Mouse (Mus musculus): Measurements from ENCODE around the gene Epc2. TPM values are rescaled to one million over a fixed set of nuclear protein-coding genes. Genes with fewer than 3 reads are reported as not detected.

Gene Epc2
- polyA plus RNA-seq, 1 experiment from 2014 or later, result 1.9 TPM

DNA sequence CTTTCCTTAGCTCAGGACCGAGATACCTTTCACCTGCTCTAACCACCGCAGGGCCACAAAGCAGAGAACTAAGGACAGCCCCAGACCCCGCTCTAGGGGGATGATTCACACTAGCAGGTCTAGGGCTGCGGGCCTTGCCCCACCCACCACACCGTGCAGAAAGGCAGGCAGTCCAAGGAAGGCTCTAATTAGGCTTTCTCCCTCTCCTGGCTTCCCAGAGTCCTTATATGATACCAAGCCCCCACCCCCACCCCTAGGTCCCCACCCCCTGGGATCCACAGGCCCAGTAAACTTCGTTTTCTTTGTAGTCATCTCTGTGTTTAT is 119.5 kb downstream of the Epc2 start:
- Histone ChIP-seq H3K9ac (replicated peaks) (no peak overlapping the region), H3K36me3 (replicated peaks; ENCODE audit: insufficient read depth, low read length) (no peaks in the 10 kb centered on the region), H3K4me1 (ENCODE audit: insufficient read depth) (no peaks in the 10 kb centered on the region), H3K27me3 (ENCODE audit: insufficient read depth, low read length) (no peaks in the 10 kb centered on the region), H3K4me2 (ENCODE audit: low read depth, low read length) (no peak overlapping the region), H3K9me3 (ENCODE audit: low read length) (no peaks in the 10 kb centered on the region), H3K4me3 (ENCODE audit: low read depth, low read length) (no peak overlapping the region), H3K27ac (ENCODE audit: low read depth) (no peak overlapping the region)
- TF ChIP-seq EP300 (IDR thresholded peaks at IDR 0.05; ENCODE audit: low read depth) (no peak), CTCF (IDR thresholded peaks at IDR 0.05; ENCODE audit: low read depth) (no peak)
- no peak for ATAC-seq
- DNase-seq, result no peak
- 37% methylated on average over 6 of the region's 6 CpGs for WGBS (ENCODE audit: insufficient replicate concordance)

DNA sequence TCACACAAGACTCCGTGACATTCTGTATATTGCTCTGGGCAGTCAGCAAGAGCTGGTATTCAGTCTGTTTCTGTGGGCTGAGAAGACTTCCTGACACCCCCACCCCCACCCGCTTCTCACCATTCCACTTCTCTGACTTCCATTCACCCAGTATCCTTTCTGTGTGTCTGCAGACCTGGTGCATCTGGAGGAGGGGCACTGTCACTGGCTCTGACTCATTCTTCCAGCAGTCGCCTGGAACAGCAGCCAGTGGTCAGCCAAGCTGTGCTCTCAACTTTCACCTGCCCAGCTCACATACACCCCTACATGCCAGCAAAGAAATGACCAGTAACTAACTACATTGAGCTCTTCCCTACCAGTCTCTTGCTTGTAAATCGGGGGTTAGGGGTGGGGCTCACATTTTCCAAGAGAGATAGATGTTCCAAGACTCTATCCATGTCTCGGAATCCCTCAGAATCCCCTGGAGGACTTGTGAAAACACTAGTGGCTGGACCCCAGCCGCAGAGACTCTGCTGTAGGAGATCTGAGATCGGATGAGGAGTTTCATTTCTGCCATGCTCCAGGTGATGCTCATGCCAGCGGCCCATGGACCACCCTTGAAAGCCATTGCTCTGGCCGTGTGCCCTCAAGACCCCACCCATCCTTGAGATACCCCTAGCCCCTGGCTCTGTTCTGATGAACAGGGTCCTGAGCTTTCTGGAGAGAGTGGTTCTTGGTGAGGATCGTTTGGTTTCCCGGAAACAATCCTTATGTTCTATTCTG is 120.1 kb downstream of the Epc2 start:
- H3K4me2 ChIP-seq (ENCODE audit: low read depth, low read length), result no peak overlapping the region
- DNase-seq (no peak), ATAC-seq (no peak)
- H3K27ac ChIP-seq (ENCODE audit: low read depth), result no peak overlapping the region
- H3K9ac ChIP-seq (replicated peaks), result no peak overlapping the region
- H3K4me3 ChIP-seq (ENCODE audit: low read depth, low read length), result no peak overlapping the region
- H3K36me3 ChIP-seq (replicated peaks; ENCODE audit: insufficient read depth, low read length), result no peaks in the 10 kb centered on the region
- 68% methylated on average over 11 of the region's 11 CpGs for WGBS (ENCODE audit: insufficient replicate concordance)
- TF ChIP-seq CTCF (IDR thresholded peaks at IDR 0.05; ENCODE audit: low read depth) (no peak), EP300 (IDR thresholded peaks at IDR 0.05; ENCODE audit: low read depth) (no peak)
- no peaks in the 10 kb centered on the region for H3K9me3 ChIP-seq (ENCODE audit: low read length)
- no peaks in the 10 kb centered on the region for H3K4me1 ChIP-seq (ENCODE audit: insufficient read depth)
- no peaks in the 10 kb centered on the region for H3K27me3 ChIP-seq (ENCODE audit: insufficient read depth, low read length)

GRCm38 (mm10) chr2:49572111-49572642 is 120.9 kb downstream of the Epc2 start:
- ATAC-seq (no peak), DNase-seq (no peak)
- H3K9me3 ChIP-seq (ENCODE audit: low read length), result no peaks in the 10 kb centered on the region
- H3K36me3 ChIP-seq (replicated peaks; ENCODE audit: insufficient read depth, low read length), result no peaks in the 10 kb centered on the region
- no peak overlapping the region for H3K27ac ChIP-seq (ENCODE audit: low read depth)
- H3K4me2 ChIP-seq (ENCODE audit: low read depth, low read length), result no peak overlapping the region
- no peaks in the 10 kb centered on the region for H3K27me3 ChIP-seq (ENCODE audit: insufficient read depth, low read length)
- TF ChIP-seq EP300 (IDR thresholded peaks at IDR 0.05; ENCODE audit: low read depth) (no peak), CTCF (IDR thresholded peaks at IDR 0.05; ENCODE audit: low read depth) (no peak)
- H3K4me3 ChIP-seq (ENCODE audit: low read depth, low read length), result no peak overlapping the region
- WGBS (ENCODE audit: insufficient replicate concordance), result 75% methylated on average over 12 of the region's 12 CpGs
- no peak overlapping the region for H3K9ac ChIP-seq (replicated peaks)
- H3K4me1 ChIP-seq (ENCODE audit: insufficient read depth), result no peaks in the 10 kb centered on the region

DNA sequence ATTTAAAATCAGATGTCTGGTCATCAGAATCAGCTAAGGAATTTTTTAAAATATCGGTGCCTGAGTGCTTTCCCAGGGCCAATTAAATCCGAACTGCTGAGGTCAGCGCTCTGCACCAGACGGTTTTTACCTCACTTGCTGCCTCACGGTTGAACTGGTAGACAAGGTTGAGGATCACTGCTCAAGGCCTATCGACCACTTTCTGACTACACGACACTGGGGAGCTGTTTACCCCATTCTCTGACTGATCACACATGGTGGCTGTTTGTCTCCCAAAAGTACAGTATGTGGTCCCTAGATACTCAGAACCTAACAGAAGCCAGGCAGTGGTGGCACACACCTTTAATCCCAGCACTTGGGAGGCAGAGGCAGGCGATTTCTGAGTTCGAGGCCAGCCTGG is 121.4 kb downstream of the Epc2 start:
- Histone ChIP-seq H3K4me2 (ENCODE audit: low read depth, low read length) (no peak overlapping the region), H3K4me1 (ENCODE audit: insufficient read depth) (no peaks in the 10 kb centered on the region), H3K36me3 (replicated peaks; ENCODE audit: insufficient read depth, low read length) (no peaks in the 10 kb centered on the region), H3K9me3 (ENCODE audit: low read length) (no peaks in the 10 kb centered on the region), H3K4me3 (ENCODE audit: low read depth, low read length) (no peak overlapping the region), H3K27ac (ENCODE audit: low read depth) (no peak overlapping the region), H3K9ac (replicated peaks) (no peak overlapping the region), H3K27me3 (ENCODE audit: insufficient read depth, low read length) (no peaks in the 10 kb centered on the region)
- WGBS (ENCODE audit: insufficient replicate concordance), result 78% methylated on average over 9 of the region's 9 CpGs
- ATAC-seq (no peak), DNase-seq (no peak)
- TF ChIP-seq EP300 (IDR thresholded peaks at IDR 0.05; ENCODE audit: low read depth) (no peak), CTCF (IDR thresholded peaks at IDR 0.05; ENCODE audit: low read depth) (no peak)

DNA sequence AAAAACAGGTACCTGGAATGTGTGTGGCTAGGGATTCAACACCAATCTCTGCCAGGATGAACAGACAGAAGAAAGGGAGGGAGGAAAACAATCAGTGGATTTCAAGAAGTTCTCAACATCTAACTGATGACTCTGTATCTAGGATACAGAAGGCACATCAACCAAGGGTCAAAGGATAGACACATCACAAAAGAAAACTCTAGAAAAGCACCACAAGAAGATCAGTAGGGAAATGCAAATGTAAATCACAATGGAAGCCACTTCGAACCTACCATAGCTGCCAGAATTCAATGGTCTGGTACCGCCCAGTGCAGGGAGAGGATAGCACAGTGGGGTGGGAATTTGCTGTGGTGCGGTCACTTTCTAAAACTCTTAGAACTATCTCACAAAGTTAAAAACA is 122.0 kb downstream of the Epc2 start:
- no peak overlapping the region for H3K27ac ChIP-seq (ENCODE audit: low read depth)
- no peaks in the 10 kb centered on the region for H3K9me3 ChIP-seq (ENCODE audit: low read length)
- no peak for TF ChIP-seq CTCF (IDR thresholded peaks at IDR 0.05; ENCODE audit: low read depth)
- no peak for TF ChIP-seq EP300 (IDR thresholded peaks at IDR 0.05; ENCODE audit: low read depth)
- H3K9ac ChIP-seq (replicated peaks), result no peak overlapping the region
- no peak overlapping the region for H3K4me3 ChIP-seq (ENCODE audit: low read depth, low read length)
- DNase-seq (no peak), ATAC-seq (no peak)
- no peaks in the 10 kb centered on the region for H3K36me3 ChIP-seq (replicated peaks; ENCODE audit: insufficient read depth, low read length)
- H3K4me1 ChIP-seq (ENCODE audit: insufficient read depth), result no peaks in the 10 kb centered on the region
- H3K4me2 ChIP-seq (ENCODE audit: low read depth, low read length), result no peak overlapping the region
- no peaks in the 10 kb centered on the region for H3K27me3 ChIP-seq (ENCODE audit: insufficient read depth, low read length)
- 80% methylated on average over 3 of the region's 3 CpGs for WGBS (ENCODE audit: insufficient replicate concordance)

- no peaks in the 10 kb centered on the region for H3K36me3 ChIP-seq (replicated peaks; ENCODE audit: insufficient read depth, low read length)
Measured at GRCm38 (mm10) chr2:49580585-49580984, 129.3 kb downstream of the Epc2 start.

More at GRCm38 (mm10) chr2:49580585-49580984, 129.3 kb downstream of the Epc2 start:
- H3K27me3 ChIP-seq (ENCODE audit: insufficient read depth, low read length), result no peaks in the 10 kb centered on the region
- no peaks in the 10 kb centered on the region for H3K9me3 ChIP-seq (ENCODE audit: low read length)
- TF ChIP-seq EP300 (IDR thresholded peaks at IDR 0.05; ENCODE audit: low read depth) (no peak), CTCF (IDR thresholded peaks at IDR 0.05; ENCODE audit: low read depth) (no peak)
- H3K4me3 ChIP-seq (ENCODE audit: low read depth, low read length), result no peak overlapping the region
- 71% methylated on average over 3 of the region's 3 CpGs for WGBS (ENCODE audit: insufficient replicate concordance)
- no peak for ATAC-seq
- H3K4me1 ChIP-seq (ENCODE audit: insufficient read depth), result no peaks in the 10 kb centered on the region
- H3K9ac ChIP-seq (replicated peaks), result no peak overlapping the region
- DNase-seq, result no peak
- no peak overlapping the region for H3K27ac ChIP-seq (ENCODE audit: low read depth)
- H3K4me2 ChIP-seq (ENCODE audit: low read depth, low read length), result no peak overlapping the region
